In the genomic region with DNA sequence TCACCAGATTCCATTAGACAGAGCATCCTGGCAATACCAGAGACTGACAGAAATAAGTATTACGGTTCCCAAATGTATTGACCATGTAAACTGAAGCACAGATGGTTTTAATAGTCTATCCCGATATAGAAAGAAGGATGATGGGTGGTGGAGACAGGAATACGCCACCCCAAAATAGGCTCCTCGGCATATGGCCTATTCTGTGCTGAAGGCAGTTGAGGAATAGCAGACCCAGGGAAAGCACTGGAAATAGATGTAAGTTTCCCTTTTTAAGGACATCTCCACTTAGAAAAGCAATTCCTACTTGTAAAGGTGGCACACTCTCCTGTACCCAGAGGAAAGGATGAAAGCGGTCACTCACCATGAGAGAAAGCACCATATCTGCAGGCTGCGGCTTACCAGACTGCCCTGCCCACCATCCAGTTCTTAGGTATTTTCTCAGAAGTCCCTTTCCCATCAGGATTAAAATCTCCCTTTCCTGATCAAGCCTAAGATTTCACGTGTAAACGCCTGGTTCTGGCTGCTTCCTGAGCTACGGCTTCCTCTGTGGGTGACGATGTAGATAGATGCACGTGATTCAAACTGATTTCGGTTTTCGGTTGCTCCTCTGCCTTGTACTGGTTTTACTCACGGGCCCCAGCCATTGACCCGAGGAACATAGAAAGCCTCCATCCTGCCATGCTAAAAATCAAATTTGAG, we compare ENCODE assay signal across 17 mouse cellular contexts. TPM values are rescaled to one million over a fixed set of nuclear protein-coding genes. Genes with fewer than 3 reads are reported as not detected.
DNase-seq lines count a peak whose midpoint lies in the region; ATAC-seq and TF ChIP-seq lines count a peak whose summit lies in the region.
"Had no signal": no experiment of that assay in that cellular context is flagged by ENCODE, and none has a peak within 500 bp of the region (broad histone marks: within the 10 kb centered on the region; RNA-seq: fewer than 3 reads in every experiment).

No protein-coding gene starts in this region.

- peak overlapping the region; percentile 15; the same call in 1 of the 2 replicates for H3K27ac ChIP-seq in forebrain, postnatal 0 days (ENCODE audit: low read depth, low read length)
- H3K27ac ChIP-seq in forebrain, embryonic 12.5 days, result no peak overlapping the region
- H3K27ac ChIP-seq in stomach, embryonic 16.5 days (ENCODE audit: low read length), result peak overlapping the region; percentile 49; the same call in 1 of the 2 replicates
- no peak overlapping the region for H3K27ac ChIP-seq in stomach, postnatal 0 days (replicated peaks)
- H3K27ac ChIP-seq: embryonic facial prominence, embryonic 13.5 days; heart, embryonic 15.5 days; hindbrain, embryonic 14.5 days; limb, embryonic 13.5 days; liver, embryonic 15.5 days had no signal

- H3K36me3 ChIP-seq in forebrain, postnatal 0 days (ENCODE audit: insufficient read depth), result no peaks in the 10 kb centered on the region
- no peaks in the 10 kb centered on the region for H3K36me3 ChIP-seq in forebrain, embryonic 12.5 days (replicated peaks)
- H3K36me3 ChIP-seq in stomach, embryonic 16.5 days (ENCODE audit: control insufficient read depth, insufficient read depth, low read length), result no peaks in the 10 kb centered on the region
- no peaks in the 10 kb centered on the region for H3K36me3 ChIP-seq in stomach, postnatal 0 days (ENCODE audit: control insufficient read depth, insufficient read depth, low read length)
- H3K36me3 ChIP-seq: embryonic facial prominence, embryonic 13.5 days; heart, embryonic 15.5 days; limb, embryonic 13.5 days; liver, embryonic 15.5 days had no signal

- intact Hi-C loops in left cerebral cortex, postnatal 36 days (cut with DNase I), result no loop called here

- no peak for ATAC-seq in forebrain, postnatal 0 days
- no peak for ATAC-seq in forebrain, embryonic 12.5 days (ENCODE audit: low FRiP score)
- no peak for ATAC-seq in stomach, embryonic 16.5 days (ENCODE audit: insufficient read depth, low FRiP score)
- no peak for ATAC-seq in stomach, postnatal 0 days (ENCODE audit: low FRiP score, low TSS enrichment)
- ATAC-seq: intestine, postnatal 0 days had no signal

- peaks cover 16% of the 10 kb centered on the region for H3K4me1 ChIP-seq in forebrain, postnatal 0 days (ENCODE audit: insufficient read depth)
- peaks cover 18% of the 10 kb centered on the region for H3K4me1 ChIP-seq in forebrain, embryonic 12.5 days
- H3K4me1 ChIP-seq in stomach, embryonic 16.5 days (ENCODE audit: control insufficient read depth, insufficient read depth, low read length), result 0 out of 2 replicates have a peak, but pooled peaks cover 2% of the 10 kb centered on the region
- no peaks in the 10 kb centered on the region for H3K4me1 ChIP-seq in stomach, postnatal 0 days (replicated peaks; ENCODE audit: control insufficient read depth, insufficient read depth)
- H3K4me1 ChIP-seq: heart, embryonic 15.5 days; limb, embryonic 13.5 days; liver, embryonic 15.5 days had no signal

- H3K9me3 ChIP-seq in forebrain, postnatal 0 days (ENCODE audit: low read length), result no peaks in the 10 kb centered on the region
- H3K9me3 ChIP-seq in forebrain, embryonic 12.5 days, result no peaks in the 10 kb centered on the region
- no peaks in the 10 kb centered on the region for H3K9me3 ChIP-seq in stomach, embryonic 16.5 days (replicated peaks; ENCODE audit: control insufficient read depth, low read length)
- no peaks in the 10 kb centered on the region for H3K9me3 ChIP-seq in stomach, postnatal 0 days (ENCODE audit: control insufficient read depth, low read length)
- H3K9me3 ChIP-seq: embryonic facial prominence, embryonic 13.5 days; heart, embryonic 15.5 days; limb, embryonic 13.5 days; liver, embryonic 15.5 days had no signal

- peak; percentile 24 for DNase-seq in forebrain, postnatal 0 days
- DNase-seq in stomach, postnatal 0 days (ENCODE audit: low spot score), result no peak
- DNase-seq in left cerebral cortex, postnatal 36 days (ENCODE audit: low spot score in 2 of 2), result peak; percentile 21 to 47
- DNase-seq in layer of hippocampus, postnatal 10 days (ENCODE audit: low spot score in 2 of 2), result no peak
- DNase-seq in kidney, adult 18-20 months, result no peak
- DNase-seq: B cell, adult 2 months; cerebellum, adult 18-20 months; lung, postnatal 36 days; thymus, postnatal 36 days had no signal

- no peak overlapping the region for H3K4me3 ChIP-seq in forebrain, postnatal 0 days (ENCODE audit: low read depth, low read length)
- no peak overlapping the region for H3K4me3 ChIP-seq in forebrain, embryonic 12.5 days (replicated peaks)
- H3K4me3 ChIP-seq in stomach, embryonic 16.5 days (replicated peaks; ENCODE audit: low read length), result no peak overlapping the region
- no peak overlapping the region for H3K4me3 ChIP-seq in stomach, postnatal 0 days (ENCODE audit: low read depth, low read length)
- H3K4me3 ChIP-seq: embryonic facial prominence, embryonic 13.5 days; heart, embryonic 15.5 days; limb, embryonic 13.5 days; liver, embryonic 15.5 days had no signal

- 47% methylated on average over 15 of the region's 15 CpGs for WGBS in forebrain, postnatal 0 days
- 59% methylated on average over 15 of the region's 15 CpGs for WGBS in forebrain, embryonic 12.5 days
- WGBS in stomach, embryonic 16.5 days, result 79% methylated on average over 15 of the region's 15 CpGs
- WGBS in stomach, postnatal 0 days, result 69% methylated on average over 15 of the region's 15 CpGs

- no peaks in the 10 kb centered on the region for H3K27me3 ChIP-seq in forebrain, postnatal 0 days (ENCODE audit: insufficient read depth, low read length)
- H3K27me3 ChIP-seq in forebrain, embryonic 12.5 days, result no peaks in the 10 kb centered on the region
- H3K27me3 ChIP-seq in stomach, embryonic 16.5 days (ENCODE audit: control insufficient read depth, insufficient read depth, low read length), result no peaks in the 10 kb centered on the region
- no peaks in the 10 kb centered on the region for H3K27me3 ChIP-seq in stomach, postnatal 0 days (ENCODE audit: control insufficient read depth, insufficient read depth, low read length)
- H3K27me3 ChIP-seq: embryonic facial prominence, embryonic 13.5 days; heart, embryonic 15.5 days; limb, embryonic 13.5 days; liver, embryonic 15.5 days had no signal

- no peak overlapping the region for H3K9ac ChIP-seq in forebrain, postnatal 0 days
- H3K9ac ChIP-seq in forebrain, embryonic 12.5 days, result no peak overlapping the region
- H3K9ac ChIP-seq in stomach, embryonic 16.5 days (ENCODE audit: low read length), result no peak overlapping the region
- H3K9ac ChIP-seq in stomach, postnatal 0 days (ENCODE audit: low read length), result no peak overlapping the region
- H3K9ac ChIP-seq: embryonic facial prominence, embryonic 13.5 days; heart, embryonic 15.5 days; hindbrain, embryonic 14.5 days; limb, embryonic 13.5 days; liver, embryonic 15.5 days had no signal

- no peak for TF ChIP-seq CTCF in forebrain, postnatal 0 days (IDR thresholded peaks at IDR 0.05; ENCODE audit: low read depth)
- TF ChIP-seq CTCF in stomach, postnatal 0 days (IDR thresholded peaks at IDR 0.05; ENCODE audit: low read depth), result no peak

- H3K4me2 ChIP-seq in forebrain, postnatal 0 days (ENCODE audit: low read depth), result no peak overlapping the region
- no peak overlapping the region for H3K4me2 ChIP-seq in forebrain, embryonic 12.5 days
- no peak overlapping the region for H3K4me2 ChIP-seq in stomach, embryonic 16.5 days (ENCODE audit: low read depth, low read length)
- no peak overlapping the region for H3K4me2 ChIP-seq in stomach, postnatal 0 days (replicated peaks; ENCODE audit: low read depth)
- H3K4me2 ChIP-seq: embryonic facial prominence, embryonic 13.5 days; heart, embryonic 15.5 days; hindbrain, embryonic 14.5 days; limb, embryonic 13.5 days; liver, embryonic 15.5 days had no signal

- no peak for TF ChIP-seq EP300 in stomach, postnatal 0 days (optimal IDR thresholded peaks at IDR 0.05)

RNA-seq across cellular contexts. Expression of a gene that starts 53.3 kb away (rescaled TPM):
- 30.2 and 37.3 TPM in 2 replicates for total RNA-seq in forebrain, postnatal 0 days (2014; rRNA removed)
- 13.3 and 19.5 TPM in 2 replicates for polyA plus RNA-seq in forebrain, postnatal 0 days (2015; fragmentation: Nextera tagmentation; extraction: Ambion mirVana)
- 24.0 and 24.5 TPM in 2 replicates for polyA plus RNA-seq in forebrain, embryonic 12.5 days (2016; fragmentation: Nextera tagmentation; extraction: Ambion mirVana)
- polyA plus RNA-seq in stomach, embryonic 16.5 days (2015; fragmentation: Nextera tagmentation; extraction: Ambion mirVana), result 24.0 and 24.9 TPM in 2 replicates
- polyA plus RNA-seq in stomach, postnatal 0 days (2015; fragmentation: Nextera tagmentation; extraction: Ambion mirVana), result 12.0 and 13.1 TPM in 2 replicates
- total RNA-seq in left cerebral cortex, postnatal 36 days (2021), result 10 to 100 TPM; 67.6 to 79.7 TPM
- 10 to 100 TPM; 54.6 to 58.5 TPM for total RNA-seq in layer of hippocampus, postnatal 10 days (2021)

Comparison
In these comparisons a context has a peak if more than half of its experiments do, and no peak if none do; other contexts are left out.
1. H3K27ac ChIP-seq: peak in forebrain, postnatal 0 days (single experiment) and stomach, embryonic 16.5 days (single experiment); none in forebrain, embryonic 12.5 days (single experiment) and stomach, postnatal 0 days (single experiment).
2. DNase-seq: peak in forebrain, postnatal 0 days (single experiment) and left cerebral cortex, postnatal 36 days (2 of 2); none in stomach, postnatal 0 days (single experiment), layer of hippocampus, postnatal 10 days (0 of 2) and kidney, adult 18-20 months (single experiment).